Mouse (Mus musculus): Measurements from ENCODE around the gene Sfi1.
"Not testable (repeated sequence)": the region's sequence is repeated elsewhere in the genome, so short reads cannot be mapped to it uniquely, and the experiment has no call there.

GRCm38 (mm10) chr11:3149471-3149870 is 43.8 kb downstream of the Sfi1 start:
- not testable (repeated sequence) for TF ChIP-seq CTCF (IDR thresholded peaks at IDR 0.05; ENCODE audit: insufficient read depth, low read length); POLR2A (IDR thresholded peaks at IDR 0.05; ENCODE audit: borderline replicate concordance, extremely low read depth, low read depth, low read length)

All from lung, adult 2 months (tissue).